Mouse (Mus musculus): ENCODE data around the gene B3gnt4. TPM values are rescaled to one million over a fixed set of nuclear protein-coding genes. Genes with fewer than 3 reads are reported as not detected.

The B3gnt4 gene
- total and polyA plus RNA-seq, 2 experiments from 2014 or later: not detected

DNA sequence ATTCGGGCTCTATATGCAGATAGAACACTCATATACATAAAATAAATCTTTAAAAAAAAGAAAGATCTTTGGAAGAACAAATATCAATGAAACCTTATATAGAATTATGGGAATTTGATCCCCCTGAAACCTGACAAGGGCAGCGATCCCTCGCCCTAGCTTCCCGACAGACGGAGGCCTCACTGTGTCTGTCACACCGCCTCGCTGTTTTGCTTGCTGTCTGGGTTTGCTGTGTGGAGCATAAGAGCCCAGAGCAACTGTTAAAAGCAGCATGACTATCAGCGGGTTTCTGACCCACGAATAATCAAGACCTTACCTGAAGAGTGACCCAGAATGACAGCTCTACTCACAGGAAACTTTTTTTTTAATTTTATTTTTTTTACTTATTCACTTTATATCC, 10.4 kb downstream of the B3gnt4 start:
- Histone ChIP-seq H3K4me3 (ENCODE audit: low read depth, low read length) (no peak overlapping the region), H3K36me3 (replicated peaks; ENCODE audit: control insufficient read depth, insufficient read depth, low read length) (peaks cover 42% of the 10 kb centered on the region), H3K9me3 (replicated peaks; ENCODE audit: control insufficient read depth, low read length) (no peaks in the 10 kb centered on the region), H3K9ac (replicated peaks; ENCODE audit: low read depth, low read length) (no peak overlapping the region), H3K27ac (ENCODE audit: low read depth) (no peak overlapping the region), H3K4me2 (ENCODE audit: low read depth, low read length) (no peak overlapping the region), H3K4me1 (ENCODE audit: control insufficient read depth, insufficient read depth) (0 out of 2 replicates have a peak, but pooled peaks cover 9% of the 10 kb centered on the region), H3K27me3 (ENCODE audit: control insufficient read depth, insufficient read depth, low read length) (no peaks in the 10 kb centered on the region)
- 86% methylated on average over 9 of the region's 9 CpGs for WGBS
- TF ChIP-seq EP300 (IDR thresholded peaks at IDR 0.05; ENCODE audit: low read depth) (no peak), CTCF (IDR thresholded peaks at IDR 0.05; ENCODE audit: low read depth) (no peak)
- ATAC-seq (ENCODE audit: insufficient read depth, low read depth) (no peak), DNase-seq (ENCODE audit: low spot score) (no peak)

DNA sequence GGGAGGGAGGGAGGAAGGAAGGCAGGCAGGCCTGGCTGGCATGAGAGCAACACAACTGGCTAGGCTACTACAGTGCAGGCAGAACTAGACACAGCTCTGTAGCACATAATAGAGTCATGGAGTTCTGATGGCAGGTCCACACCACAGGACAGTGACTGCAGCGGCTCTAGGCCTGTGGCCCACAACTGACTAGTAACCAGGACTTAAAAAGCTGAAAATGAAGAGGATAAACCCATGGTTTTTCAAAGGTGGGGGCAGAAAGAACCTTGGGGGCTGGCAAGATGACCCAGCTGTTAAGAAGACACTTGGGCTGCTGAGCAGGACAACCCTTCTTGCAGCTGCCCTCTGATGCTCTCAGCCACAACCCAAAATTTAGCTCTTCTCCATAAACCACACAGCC, 11.4 kb downstream of the B3gnt4 start:
- H3K27me3 ChIP-seq (ENCODE audit: control insufficient read depth, insufficient read depth, low read length): no peaks in the 10 kb centered on the region
- 100% methylated on average over 1 of the region's 1 CpGs for WGBS

DNA sequence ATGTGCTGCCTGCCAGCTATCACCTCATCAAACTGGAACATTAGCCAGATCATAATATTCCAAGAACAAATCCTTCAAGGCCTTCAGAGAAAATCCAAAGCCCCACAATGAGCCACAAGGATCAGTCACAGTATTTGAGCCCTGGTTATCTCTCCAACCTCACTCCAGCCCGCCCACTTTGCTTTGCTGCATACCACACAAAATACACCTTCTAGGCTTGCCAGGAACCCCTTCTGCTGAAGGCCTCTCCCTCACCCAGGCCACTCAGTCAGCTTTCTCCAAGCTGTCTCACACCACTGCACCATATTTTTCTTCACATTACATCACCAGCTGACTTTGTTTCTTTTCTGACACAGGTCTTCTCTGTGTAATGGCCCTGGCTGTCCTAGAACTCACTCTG, 11.9 kb downstream of the B3gnt4 start:
- DNase-seq (ENCODE audit: low spot score): no peak
- 64% methylated on average over 1 of the region's 1 CpGs for WGBS
- TF ChIP-seq EP300 (IDR thresholded peaks at IDR 0.05; ENCODE audit: low read depth) (no peak), CTCF (IDR thresholded peaks at IDR 0.05; ENCODE audit: low read depth) (no peak)
- Histone ChIP-seq H3K9ac (replicated peaks; ENCODE audit: low read depth, low read length) (no peak overlapping the region), H3K27me3 (ENCODE audit: control insufficient read depth, insufficient read depth, low read length) (no peaks in the 10 kb centered on the region), H3K4me3 (ENCODE audit: low read depth, low read length) (no peak overlapping the region), H3K4me2 (ENCODE audit: low read depth, low read length) (no peak overlapping the region), H3K36me3 (replicated peaks; ENCODE audit: control insufficient read depth, insufficient read depth, low read length) (peaks cover 27% of the 10 kb centered on the region), H3K9me3 (replicated peaks; ENCODE audit: control insufficient read depth, low read length) (no peaks in the 10 kb centered on the region), H3K4me1 (ENCODE audit: control insufficient read depth, insufficient read depth) (0 out of 2 replicates have a peak, but pooled peaks cover 9% of the 10 kb centered on the region), H3K27ac (ENCODE audit: low read depth) (no peak overlapping the region)
- no peak for ATAC-seq (ENCODE audit: insufficient read depth, low read depth)

More for the DNA sequence above, 11.4 kb downstream of the B3gnt4 start:
- no peak overlapping the region for H3K4me2 ChIP-seq (ENCODE audit: low read depth, low read length)
- H3K4me3 ChIP-seq (ENCODE audit: low read depth, low read length): no peak overlapping the region
- no peak overlapping the region for H3K9ac ChIP-seq (replicated peaks; ENCODE audit: low read depth, low read length)
- H3K4me1 ChIP-seq (ENCODE audit: control insufficient read depth, insufficient read depth): 0 out of 2 replicates have a peak, but pooled peaks cover 9% of the 10 kb centered on the region
- no peak for TF ChIP-seq EP300 (IDR thresholded peaks at IDR 0.05; ENCODE audit: low read depth)
- no peak for TF ChIP-seq CTCF (IDR thresholded peaks at IDR 0.05; ENCODE audit: low read depth)
- DNase-seq (ENCODE audit: low spot score): no peak
- no peaks in the 10 kb centered on the region for H3K9me3 ChIP-seq (replicated peaks; ENCODE audit: control insufficient read depth, low read length)
- no peak for ATAC-seq (ENCODE audit: insufficient read depth, low read depth)
- peaks cover 32% of the 10 kb centered on the region for H3K36me3 ChIP-seq (replicated peaks; ENCODE audit: control insufficient read depth, insufficient read depth, low read length)
- H3K27ac ChIP-seq (ENCODE audit: low read depth): no peak overlapping the region

DNA sequence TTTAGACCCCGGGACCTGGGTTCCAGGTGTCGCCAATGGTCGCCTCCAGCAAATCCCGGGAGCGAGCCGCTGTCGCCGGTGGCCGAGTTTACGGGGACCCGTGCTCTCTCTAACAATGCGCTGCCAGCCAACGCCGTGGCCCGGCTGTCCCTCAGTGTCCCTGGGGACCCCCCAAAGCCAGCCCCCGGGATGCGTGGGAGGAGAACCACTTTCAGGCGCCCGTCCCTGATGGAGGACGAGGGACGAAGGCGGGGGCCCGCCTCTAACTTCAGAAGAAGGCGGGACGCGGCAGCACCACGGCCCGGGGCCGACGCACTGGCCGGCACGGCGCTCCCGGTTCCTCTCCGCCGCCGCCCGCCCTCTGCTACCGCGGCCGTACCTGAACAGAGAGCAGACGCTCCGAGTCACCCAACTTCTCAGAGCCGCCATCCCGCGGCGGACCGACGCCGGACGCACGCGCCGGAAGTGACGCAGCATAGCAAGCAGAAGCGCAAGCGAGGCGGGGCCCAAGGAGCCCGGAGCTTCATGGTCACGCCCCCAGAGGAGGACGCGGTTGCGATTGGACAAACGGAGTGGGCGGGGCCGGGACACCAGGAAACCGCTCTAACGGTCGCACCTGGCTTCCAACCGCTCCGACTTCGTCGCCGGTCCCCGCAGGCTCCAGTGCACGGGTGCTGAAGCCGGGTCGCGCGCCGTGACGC, 13.6 kb downstream of the B3gnt4 start, which contains the start of gene Diablo:
Gene Diablo (minus strand): TSS at position 485 of the 701 bp plus-strand sequence.
- Histone ChIP-seq H3K27me3 (ENCODE audit: control insufficient read depth, insufficient read depth, low read length) (no peaks in the 10 kb centered on the region), H3K4me2 (ENCODE audit: low read depth, low read length) (peak within 1 kb of the TSS; percentile 83), H3K9ac (replicated peaks; ENCODE audit: low read depth, low read length) (peak within 1 kb of the TSS; percentile 66), H3K4me1 (ENCODE audit: control insufficient read depth, insufficient read depth) (0 out of 2 replicates have a peak, but pooled peaks cover 9% of the 10 kb centered on the region), H3K36me3 (replicated peaks; ENCODE audit: control insufficient read depth, insufficient read depth, low read length) (peaks cover 11% of the 10 kb centered on the region; the same call in 1 of the 2 replicates), H3K9me3 (replicated peaks; ENCODE audit: control insufficient read depth, low read length) (no peaks in the 10 kb centered on the region), H3K27ac (ENCODE audit: low read depth) (peak within 1 kb of the TSS; percentile 64), H3K4me3 (ENCODE audit: low read depth, low read length) (peak within 1 kb of the TSS; percentile 78)
- no peak for TF ChIP-seq EP300 (IDR thresholded peaks at IDR 0.05; ENCODE audit: low read depth)
- TF ChIP-seq CTCF (IDR thresholded peaks at IDR 0.05; ENCODE audit: low read depth): no peak
- ATAC-seq (ENCODE audit: insufficient read depth, low read depth) (peak; percentile 99), DNase-seq (ENCODE audit: low spot score) (peak; percentile 99)
- WGBS: under 1% methylated on average over 81 of the region's 82 CpGs

DNA sequence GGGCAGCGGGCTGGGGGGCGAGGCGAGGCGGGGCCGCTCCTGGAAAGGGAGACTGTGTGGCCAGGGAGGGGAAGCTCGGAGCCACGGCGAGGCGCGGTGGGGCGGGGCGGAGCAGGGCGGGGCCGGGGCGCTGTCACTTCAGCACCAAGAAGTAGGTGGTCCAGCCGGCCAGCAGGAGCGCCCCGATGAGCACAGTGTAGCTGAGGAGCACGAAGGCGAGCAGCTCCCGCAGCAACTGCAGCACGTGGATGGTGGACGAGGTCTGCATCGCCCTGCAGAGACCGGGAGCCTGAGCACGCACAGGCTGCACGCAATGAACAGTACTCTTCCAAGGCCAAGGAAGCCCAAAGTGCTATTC, 14.1 kb downstream of the B3gnt4 start:
- no peak for DNase-seq (ENCODE audit: low spot score)
- no peak overlapping the region for H3K27ac ChIP-seq (ENCODE audit: low read depth)
- peak; percentile 94 for ATAC-seq (ENCODE audit: insufficient read depth, low read depth)
- no peaks in the 10 kb centered on the region for H3K9me3 ChIP-seq (replicated peaks; ENCODE audit: control insufficient read depth, low read length)
- H3K4me3 ChIP-seq (ENCODE audit: low read depth, low read length): peak overlapping the region; percentile 78
- 0 out of 2 replicates have a peak, but pooled peaks have one; percentile 12 for TF ChIP-seq CTCF (IDR thresholded peaks at IDR 0.05; ENCODE audit: low read depth)
- no peak for TF ChIP-seq EP300 (IDR thresholded peaks at IDR 0.05; ENCODE audit: low read depth)
- H3K4me1 ChIP-seq (ENCODE audit: control insufficient read depth, insufficient read depth): 0 out of 2 replicates have a peak, but pooled peaks cover 9% of the 10 kb centered on the region
- peaks cover 12% of the 10 kb centered on the region for H3K36me3 ChIP-seq (replicated peaks; ENCODE audit: control insufficient read depth, insufficient read depth, low read length)
- no peaks in the 10 kb centered on the region for H3K27me3 ChIP-seq (ENCODE audit: control insufficient read depth, insufficient read depth, low read length)
- peak overlapping the region; percentile 83 for H3K4me2 ChIP-seq (ENCODE audit: low read depth, low read length)
- under 1% methylated on average over 17 of the region's 27 CpGs for WGBS
- H3K9ac ChIP-seq (replicated peaks; ENCODE audit: low read depth, low read length): no peak overlapping the region
